In genomic region chr2:32857584-32857983, GRCm38 (mm10) we compare ENCODE assay signal across 8 mouse cellular contexts. TPM values are rescaled to one million over a fixed set of nuclear protein-coding genes. Genes with fewer than 3 reads are reported as not detected.
DNase-seq lines count a peak whose midpoint lies in the region; ATAC-seq and TF ChIP-seq lines count a peak whose summit lies in the region.

No protein-coding gene starts in this region.

- H3K27me3 ChIP-seq in cerebellum, adult 2 months (ENCODE audit: control insufficient read depth, insufficient read depth, low read length) = no peaks in the 10 kb centered on the region
- no peaks in the 10 kb centered on the region for H3K27me3 ChIP-seq in hindbrain, embryonic 15.5 days

- 5% methylated on average over 7 of the region's 7 CpGs for WGBS in cerebellum, adult 2 months
- WGBS in hindbrain, embryonic 15.5 days = 1% methylated on average over 7 of the region's 7 CpGs

- no peak overlapping the region for H3K27ac ChIP-seq in cerebellum, adult 2 months (ENCODE audit: insufficient read depth, low read length)
- H3K27ac ChIP-seq in hindbrain, embryonic 15.5 days (replicated peaks) = no peak overlapping the region

- TF ChIP-seq POLR2A in cerebellum, adult 2 months (IDR thresholded peaks at IDR 0.05; ENCODE audit: borderline replicate concordance, insufficient read depth, low read length) = no peak

- no peak overlapping the region for H3K4me3 ChIP-seq in cerebellum, adult 2 months (replicated peaks; ENCODE audit: insufficient read depth, low read depth, low read length)
- no peak overlapping the region for H3K4me3 ChIP-seq in hindbrain, embryonic 15.5 days

- no peak overlapping the region for H3K9ac ChIP-seq in hindbrain, embryonic 15.5 days

- peak; percentile 74 for DNase-seq in MEL-GATA-1-ER (ENCODE audit: extremely low read depth, low read depth)
- DNase-seq in cerebellum, adult 2 months = peak; percentile 78 to 85
- DNase-seq in left cerebral cortex, adult 11 months (ENCODE audit: low spot score) = peak; percentile 76
- peak; percentile 89 for DNase-seq in lung, postnatal 4 days
- DNase-seq in right cerebral cortex, adult 18-20 months = peak; percentile 88
- DNase-seq in urinary bladder, adult 2 months (ENCODE audit: low spot score) = peak; percentile 55

- H3K36me3 ChIP-seq in hindbrain, embryonic 15.5 days = no peaks in the 10 kb centered on the region

- H3K4me1 ChIP-seq in cerebellum, adult 2 months (ENCODE audit: control insufficient read depth, insufficient read depth, low read length) = 0 out of 2 replicates have a peak, but pooled peaks cover under 1% of the 10 kb centered on the region
- peaks cover under 1% of the 10 kb centered on the region for H3K4me1 ChIP-seq in hindbrain, embryonic 15.5 days (replicated peaks)

- ATAC-seq in frontal cortex, adult (ENCODE audit: low TSS enrichment) = peak; percentile 70
- peak; percentile 75 for ATAC-seq in hindbrain, embryonic 15.5 days (ENCODE audit: low FRiP score, low read depth)

- TF ChIP-seq CTCF in cerebellum, adult 2 months (IDR thresholded peaks at IDR 0.05; ENCODE audit: borderline replicate concordance, insufficient read depth, low read depth, low read length) = peak; percentile 89

- H3K4me2 ChIP-seq in hindbrain, embryonic 15.5 days = no peak overlapping the region

- H3K9me3 ChIP-seq in hindbrain, embryonic 15.5 days = no peaks in the 10 kb centered on the region

RNA-seq across cellular contexts. Expression of gene Stxbp1, which starts 10.5 kb away (rescaled TPM):
- polyA plus RNA-seq in cerebellum, adult 2 months (2012; rRNA removed) = 889 and 932 TPM in 2 replicates
- 296 and 323 TPM in 2 replicates for polyA plus RNA-seq in hindbrain, embryonic 15.5 days (2015; fragmentation: Nextera tagmentation; extraction: Ambion mirVana)
- 15.8 and 19.8 TPM in 2 replicates for polyA plus RNA-seq in urinary bladder, adult 2 months (2012; rRNA removed)

RNA-seq across cellular contexts. Expression of gene Fam129b, which starts 18.3 kb away (rescaled TPM):
- 23.9 and 24.5 TPM in 2 replicates for polyA plus RNA-seq in cerebellum, adult 2 months (2012; rRNA removed)
- polyA plus RNA-seq in hindbrain, embryonic 15.5 days (2015; fragmentation: Nextera tagmentation; extraction: Ambion mirVana) = 33.5 and 33.9 TPM in 2 replicates
- polyA plus RNA-seq in urinary bladder, adult 2 months (2012; rRNA removed) = 99.6 and 102 TPM in 2 replicates

Comparison
In these comparisons a context has a peak if more than half of its experiments do, and no peak if none do; other contexts are left out.
1. RNA of gene Stxbp1, which starts 10.5 kb away (polyA plus RNA-seq): 889 to 932 TPM in cerebellum, adult 2 months and 296 to 323 TPM in hindbrain, embryonic 15.5 days; 15.8 to 19.8 TPM in urinary bladder, adult 2 months; every median in the first group is over 10 times any median in the second.
2. Peak in every context shown above with its lines, with median percentiles within 50 percentile points of each other: DNase-seq.